Mouse (Mus musculus) liver, postnatal 0 days (tissue): ENCODE data around the gene Obox8. TPM values are rescaled to one million over a fixed set of nuclear protein-coding genes. Genes with fewer than 3 reads are reported as not detected.

Experiments
- ATAC-seq: fragments of 200-750 bp; cut with Nextera tagmentation; 2 replicates; pipeline ENCODE4 v1.8.0; 2017; ENCODE audit warnings: mild to moderate bottlenecking, moderate library complexity
- DNase-seq: peaks from one replicate; pipeline ENCODE4 v3.0.0-alpha.2; 2016
- H3K27ac ChIP-seq: fragments of 300-500 bp; sonication (generic); 2 replicates; pipeline ENCODE4 v1.5.1; 2014; ENCODE audit warnings: antibody characterized with exemption, moderate library complexity, mild to moderate bottlenecking, low read depth
- H3K27me3 ChIP-seq: fragments of 300-500 bp; sonication (generic); 2 replicates; pipeline ENCODE4 v1.6.1; 2014; ENCODE audit warnings: low read length, control low read depth, mixed read lengths; ENCODE audit not compliant: insufficient read depth
- H3K36me3 ChIP-seq: fragments of 300-500 bp; sonication (generic); replicated peaks from 2 replicates; pipeline ENCODE4 v1.6.1; 2014; ENCODE audit warnings: mild to moderate bottlenecking, control low read depth, low read length, moderate library complexity, mixed read lengths; ENCODE audit not compliant: insufficient read depth
- H3K4me1 ChIP-seq: fragments of 300-500 bp; sonication (generic); 2 replicates; pipeline ENCODE4 v1.6.1; 2014; ENCODE audit warnings: antibody characterized with exemption, mild to moderate bottlenecking, control low read depth; ENCODE audit not compliant: insufficient read depth
- H3K4me2 ChIP-seq: fragments of 300-500 bp; sonication (generic); 2 replicates; pipeline ENCODE4 v1.6.1; 2014; ENCODE audit warnings: low read depth, mild to moderate bottlenecking, low read length, moderate library complexity, mixed read lengths
- H3K4me3 ChIP-seq: fragments of 300-500 bp; sonication (generic); 2 replicates; pipeline ENCODE4 v1.5.1; 2014; ENCODE audit warnings: low read depth, low read length
- H3K9ac ChIP-seq: fragments of 300-500 bp; sonication (generic); replicated peaks from 2 replicates; pipeline ENCODE4 v1.6.1; 2014; ENCODE audit warnings: mild to moderate bottlenecking, moderate library complexity
- H3K9me3 ChIP-seq: fragments of 300-500 bp; sonication (generic); 2 replicates; pipeline ENCODE4 v1.6.1; 2016; ENCODE audit warnings: mild to moderate bottlenecking, control low read depth, low read length, mixed read lengths
- CTCF ChIP-seq: sonication (generic); IDR thresholded peaks from 2 replicates; pipeline ENCODE4 v1.5.1; 2016; ENCODE audit warnings: antibody characterized with exemption, low read depth
- EP300 ChIP-seq: IDR thresholded peaks from 2 replicates; pipeline ENCODE4 v1.6.1; 2016; ENCODE audit warnings: antibody characterized with exemption, low read depth, mild to moderate bottlenecking
- WGBS: fragments of 180-500 bp; shearing (Covaris S2); extraction: QIAGEN DNeasy Blood & Tissue Kit; methylation state at CpG from one replicate; pipeline ENCODE4 v1.1.7; 2014; ENCODE audit not compliant: insufficient replicate concordance; 5-methylcytosine and 5-hydroxymethylcytosine counted together
- polyA plus RNA-seq: library from polyadenylated mRNA; unstranded; fragments of >200 nt; fragmentation: Nextera tagmentation; extraction: Ambion mirVana; gene quantifications from 2 replicates; pipeline ENCODE4 v1.2.1, GENCODE M21; 2015

Obox8 gene
- 0.31 and 0.51 TPM in 2 replicates for polyA plus RNA-seq

DNA sequence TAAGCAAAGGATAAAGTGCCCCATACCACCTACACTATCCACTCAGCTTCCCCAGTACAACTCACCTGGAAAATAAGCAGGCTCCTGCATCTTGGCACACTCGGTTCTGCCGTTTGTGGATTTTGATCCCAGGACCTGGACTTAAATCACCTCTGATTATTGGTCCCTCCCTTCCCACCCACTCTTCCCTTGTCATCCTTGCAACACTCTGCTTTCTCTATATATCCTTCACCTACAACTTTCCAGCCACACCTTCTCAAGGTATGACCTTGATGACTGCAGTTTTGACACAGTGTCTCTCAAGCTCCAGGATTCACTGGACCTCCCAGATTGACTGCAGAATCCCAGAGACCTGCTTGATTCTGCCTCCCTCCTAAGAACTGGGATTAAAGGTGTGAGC is at the start of gene Obox8:
Gene Obox8, minus strand, starts transcription at position 101 of the 400 bp plus-strand sequence.
- Histone ChIP-seq H3K4me3 (no peak within 1 kb of the TSS), H3K27me3 (no peaks in the 10 kb centered on the region), H3K4me2 (no peak within 1 kb of the TSS), H3K36me3 (no peaks in the 10 kb centered on the region), H3K9me3 (0 out of 2 replicates have a peak, but pooled peaks cover 2% of the 10 kb centered on the region), H3K27ac (no peak within 1 kb of the TSS), H3K9ac (no peak within 1 kb of the TSS), H3K4me1 (no peaks in the 10 kb centered on the region)
- 69% methylated on average over 2 of the region's 2 CpGs for WGBS
- no peak for ATAC-seq
- no peak for DNase-seq
- TF ChIP-seq EP300, result no peak

DNA sequence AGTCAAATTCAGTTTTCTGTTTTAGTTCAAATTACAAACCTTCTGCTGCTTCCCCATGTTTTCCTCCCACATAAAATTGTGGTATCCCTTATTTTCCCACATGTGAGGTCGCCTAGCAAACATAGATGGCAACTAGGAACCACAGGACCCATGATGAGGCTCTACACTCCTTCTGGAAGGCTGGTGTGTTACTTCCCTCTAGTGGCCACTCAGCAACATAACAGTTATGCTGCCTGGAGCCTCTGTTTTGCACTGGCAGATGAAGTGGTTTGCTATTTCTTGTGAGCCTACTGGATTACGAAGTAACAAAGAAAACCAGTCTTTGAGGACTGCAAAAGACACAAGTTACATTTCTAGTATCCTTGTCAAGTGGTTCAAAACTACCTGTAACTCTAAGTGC is 16.1 kb downstream of the Obox8 start:
- no peaks in the 10 kb centered on the region for H3K36me3 ChIP-seq
- DNase-seq (peak; percentile 26), ATAC-seq (peak; percentile 63)
- no peak overlapping the region for H3K27ac ChIP-seq
- 18% methylated on average over 2 of the region's 2 CpGs for WGBS
- TF ChIP-seq EP300 (no peak), CTCF (peak; percentile 80)
- no peak overlapping the region for H3K4me3 ChIP-seq
- H3K4me1 ChIP-seq, result no peaks in the 10 kb centered on the region
- H3K9me3 ChIP-seq, result no peaks in the 10 kb centered on the region
- no peak overlapping the region for H3K4me2 ChIP-seq
- no peaks in the 10 kb centered on the region for H3K27me3 ChIP-seq
- H3K9ac ChIP-seq, result no peak overlapping the region

DNA sequence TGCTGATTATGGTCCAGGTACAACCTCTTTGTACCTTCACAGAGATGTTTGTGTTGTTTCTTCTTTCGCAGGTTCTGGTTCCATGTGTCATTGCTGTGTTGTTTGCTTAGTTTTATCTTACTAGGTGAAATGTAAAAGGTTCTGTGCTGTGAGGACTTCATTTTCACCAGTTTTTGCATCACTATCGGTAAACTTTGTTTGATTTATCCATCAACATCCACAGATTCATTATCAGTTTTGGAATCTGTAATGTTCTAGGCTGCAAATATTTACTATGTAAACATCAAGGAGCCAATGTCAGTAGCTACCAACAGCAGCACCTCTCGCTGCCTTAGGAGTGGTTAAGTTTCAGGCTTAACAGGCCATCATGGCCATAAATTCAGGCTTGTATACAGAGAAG is 24.7 kb downstream of the Obox8 start:
- Histone ChIP-seq H3K27me3 (no peaks in the 10 kb centered on the region), H3K27ac (no peak overlapping the region), H3K4me2 (no peak overlapping the region), H3K36me3 (no peaks in the 10 kb centered on the region), H3K4me3 (no peak overlapping the region), H3K9ac (no peak overlapping the region), H3K4me1 (no peaks in the 10 kb centered on the region), H3K9me3 (no peaks in the 10 kb centered on the region)
- 41% methylated on average over 3 of the region's 3 CpGs for WGBS
- peak; percentile 87 for ATAC-seq
- DNase-seq, result no peak
- TF ChIP-seq EP300, result peak; percentile 15; the same call in 1 of the 2 replicates
- no peak for TF ChIP-seq CTCF

DNA sequence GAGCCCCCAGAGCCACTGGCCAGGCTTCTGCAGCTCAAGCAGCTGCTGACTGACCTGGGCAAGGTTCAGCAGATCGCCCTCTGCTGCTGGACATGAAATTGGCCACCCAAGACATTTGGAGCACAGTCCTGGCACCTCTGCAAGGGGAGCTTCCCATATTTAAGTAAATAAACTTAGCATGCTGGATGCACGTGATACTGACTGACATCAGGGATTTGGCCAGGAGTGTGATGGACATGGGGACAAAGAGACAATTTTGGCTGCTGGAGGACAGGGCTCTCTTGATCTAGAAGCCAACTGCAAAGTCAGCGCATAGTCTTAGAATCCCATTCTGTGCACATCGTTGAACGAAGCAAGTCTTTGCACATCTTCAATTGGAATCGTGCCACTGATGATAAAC is 25.8 kb downstream of the Obox8 start:
- no peaks in the 10 kb centered on the region for H3K36me3 ChIP-seq
- no peak overlapping the region for H3K27ac ChIP-seq
- DNase-seq (no peak), ATAC-seq (0 out of 2 replicates have a peak, but pooled peaks have one; percentile 12)
- H3K4me1 ChIP-seq, result no peaks in the 10 kb centered on the region
- no peak for TF ChIP-seq EP300
- peak; percentile 18; the same call in 1 of the 2 replicates for TF ChIP-seq CTCF
- H3K9me3 ChIP-seq, result no peaks in the 10 kb centered on the region
- no peaks in the 10 kb centered on the region for H3K27me3 ChIP-seq
- H3K4me3 ChIP-seq, result no peak overlapping the region
- no peak overlapping the region for H3K4me2 ChIP-seq
- H3K9ac ChIP-seq, result no peak overlapping the region
- WGBS, result 69% methylated on average over 6 of the region's 6 CpGs

Other genes with a start within 250 kb of the Obox8 start
- 0.73 and 1.2 TPM in 2 replicates for gene Sult2a3, start 210.5 kb downstream of the Obox8 start, polyA plus RNA-seq
- 9.5 and 12.5 TPM in 2 replicates for gene Sult2a6, start 78.7 kb downstream of the Obox8 start, polyA plus RNA-seq
- 19.8 and 22.7 TPM in 2 replicates for gene Sult2a8, start 113.2 kb upstream of the Obox8 start, polyA plus RNA-seq
- not detected in 2 replicates for gene Sult2a7, start 160.7 kb upstream of the Obox8 start, polyA plus RNA-seq
- 0.02 TPM in 1 of 2 replicates, not detected in the other for gene Vmn1r90, start 229.9 kb upstream of the Obox8 start, polyA plus RNA-seq